Comparison of ENCODE assay signal across 19 mouse cellular contexts in genomic region chr3:38579781-38580180, GRCm38 (mm10).
"Had no signal": no experiment of that assay in that cellular context is flagged by ENCODE, and none has a peak within 500 bp of the region (broad histone marks: within the 10 kb centered on the region; RNA-seq: fewer than 3 reads in every experiment).

No protein-coding gene starts in this region.

- H3K36me3 ChIP-seq: midbrain, embryonic 13.5 days; midbrain, embryonic 15.5 days; neural tube, embryonic 13.5 days; neural tube, embryonic 15.5 days had no signal

- H3K9me3 ChIP-seq: megakaryocyte, embryonic 14.5 days; midbrain, embryonic 13.5 days; midbrain, embryonic 15.5 days; neural tube, embryonic 13.5 days; neural tube, embryonic 15.5 days had no signal

- ATAC-seq: midbrain, embryonic 13.5 days; midbrain, embryonic 15.5 days had no signal

- H3K4me1 ChIP-seq: megakaryocyte, embryonic 14.5 days; midbrain, embryonic 13.5 days; midbrain, embryonic 15.5 days; neural tube, embryonic 13.5 days; neural tube, embryonic 15.5 days had no signal

- H3K9ac ChIP-seq: lung, embryonic 14.5 days; midbrain, embryonic 13.5 days; midbrain, embryonic 15.5 days; neural tube, embryonic 13.5 days; neural tube, embryonic 15.5 days had no signal

- H3K4me2 ChIP-seq: lung, embryonic 14.5 days; midbrain, embryonic 11.5 days; midbrain, embryonic 13.5 days; midbrain, embryonic 15.5 days; neural tube, embryonic 13.5 days; neural tube, embryonic 15.5 days had no signal

- DNase-seq: lung, adult 18-20 months; lung, embryonic 14.5 days; lung, postnatal 10 days; lung, postnatal 36 days; retina, postnatal 1 day; right cerebral cortex, adult 18-20 months; right cerebral cortex, postnatal 25 days; right cerebral cortex, postnatal 4 days; spleen, adult 18-20 months; thymus, adult 18-20 months; thymus, postnatal 14 days; thymus, postnatal 36 days had no signal

- H3K27ac ChIP-seq: macrophage; midbrain, embryonic 13.5 days; midbrain, embryonic 15.5 days; neural tube, embryonic 13.5 days; neural tube, embryonic 15.5 days had no signal

- H3K27me3 ChIP-seq: megakaryocyte, embryonic 14.5 days; midbrain, embryonic 13.5 days; midbrain, embryonic 15.5 days; neural tube, embryonic 13.5 days; neural tube, embryonic 15.5 days had no signal

- H3K4me3 ChIP-seq: megakaryocyte, embryonic 14.5 days; midbrain, embryonic 13.5 days; midbrain, embryonic 15.5 days; neural tube, embryonic 13.5 days; neural tube, embryonic 15.5 days had no signal
